Mouse (Mus musculus): ENCODE data around the gene Mapre3.
A peak's percentile ranks its signal among the peaks of the same experiment; 100 is the strongest.
"Not testable (repeated sequence)": the region's sequence is repeated elsewhere in the genome, so short reads cannot be mapped to it uniquely, and the experiment has no call there.

The Mapre3 gene

GRCm38 (mm10) chr5:30825166-30825565 is 10.7 kb downstream of the Mapre3 start:
- no peak for DNase-seq

- no peak for DNase-seq
Observed at GRCm38 (mm10) chr5:30825821-30826220, 11.4 kb downstream of the Mapre3 start.

GRCm38 (mm10) chr5:30833416-30833815 is 19.0 kb downstream of the Mapre3 start:
- DNase-seq, result no peak

GRCm38 (mm10) chr5:30839731-30840130 is 25.3 kb downstream of the Mapre3 start:
- no peak for DNase-seq

GRCm38 (mm10) chr5:30841896-30842295 is 27.5 kb downstream of the Mapre3 start:
- DNase-seq, result no peak

GRCm38 (mm10) chr5:30849891-30850555 is 35.6 kb downstream of the Mapre3 start:
- DNase-seq, result peak; percentile 72

- no peak for DNase-seq
Observed at GRCm38 (mm10) chr5:30850556-30850925, 36.1 kb downstream of the Mapre3 start.

GRCm38 (mm10) chr5:30853522-30853921 is 39.1 kb downstream of the Mapre3 start:
- DNase-seq, result no peak

GRCm38 (mm10) chr5:30855674-30856073 is 41.2 kb downstream of the Mapre3 start:
- DNase-seq, result peak; percentile 37

- no peak for DNase-seq
Observed at GRCm38 (mm10) chr5:30856124-30856523, 41.7 kb downstream of the Mapre3 start.

- peak; percentile 51 for DNase-seq
Observed at GRCm38 (mm10) chr5:30863852-30864251, 49.4 kb downstream of the Mapre3 start.

- DNase-seq, result no peak
Observed at GRCm38 (mm10) chr5:30864322-30864721, 49.9 kb downstream of the Mapre3 start.

- DNase-seq, result no peak
Observed at GRCm38 (mm10) chr5:30866871-30867270, 52.4 kb downstream of the Mapre3 start.

- DNase-seq, result no peak
Observed at GRCm38 (mm10) chr5:30867712-30868111, 53.3 kb downstream of the Mapre3 start, which contains the start of gene Tmem214. TSS of gene Tmem214 (plus strand) at chr5:30868012.

- peak; percentile 32 for DNase-seq
Observed at GRCm38 (mm10) chr5:30868981-30869380, 54.5 kb downstream of the Mapre3 start.

GRCm38 (mm10) chr5:30869405-30870130 is 55.1 kb downstream of the Mapre3 start:
- peak; percentile 95 for DNase-seq

- no peak for DNase-seq
Observed at GRCm38 (mm10) chr5:30870131-30870406, 55.6 kb downstream of the Mapre3 start.

GRCm38 (mm10) chr5:30872574-30872973 is 58.1 kb downstream of the Mapre3 start:
- no peak for DNase-seq

- no peak for DNase-seq
Observed at GRCm38 (mm10) chr5:30874365-30874764, 59.9 kb downstream of the Mapre3 start.

- DNase-seq, result no peak
Observed at GRCm38 (mm10) chr5:30878616-30879015, 64.2 kb downstream of the Mapre3 start.

- DNase-seq, result no peak
Observed at GRCm38 (mm10) chr5:30879347-30879943, 65.0 kb downstream of the Mapre3 start.

GRCm38 (mm10) chr5:30881839-30882238 is 67.4 kb downstream of the Mapre3 start:
- not testable (repeated sequence) for DNase-seq

- no peak for DNase-seq
Observed at GRCm38 (mm10) chr5:30886209-30886608, 71.8 kb downstream of the Mapre3 start.

GRCm38 (mm10) chr5:30886731-30887130 is 72.3 kb downstream of the Mapre3 start:
- no peak for DNase-seq
